Mouse (Mus musculus) midbrain, embryonic 14.5 days (tissue): ENCODE data around the gene Csf3r. TPM values are rescaled to one million over a fixed set of nuclear protein-coding genes. Genes with fewer than 3 reads are reported as not detected.

Source experiments
- ATAC-seq: fragments of 200-750 bp; cut with Nextera tagmentation; 2 replicates; pipeline ENCODE4 v1.8.0; 2017; ENCODE audit warnings: moderate number of reproducible peaks, moderate library complexity; ENCODE audit not compliant: low FRiP score, low TSS enrichment
- DNase-seq: peaks from one replicate; pipeline ENCODE4 v3.0.0-alpha.2; 2015
- H3K27ac ChIP-seq: fragments of 300-500 bp; sonication (generic); replicated peaks from 2 replicates; pipeline ENCODE4 v1.5.1; 2014; ENCODE audit warnings: mild to moderate bottlenecking, low read depth, low read length, moderate library complexity
- H3K27me3 ChIP-seq: fragments of 300-500 bp; sonication (generic); 2 replicates; pipeline ENCODE4 v1.6.1; 2014; ENCODE audit warnings: low read length, control low read depth, mixed read lengths; ENCODE audit not compliant: control insufficient read depth, insufficient read depth
- H3K36me3 ChIP-seq: fragments of 300-500 bp; sonication (generic); 2 replicates; pipeline ENCODE4 v1.6.1; 2014; ENCODE audit warnings: low read length, control low read depth; ENCODE audit not compliant: control insufficient read depth, insufficient read depth
- H3K4me1 ChIP-seq: fragments of 300-500 bp; sonication (generic); 2 replicates; pipeline ENCODE4 v1.6.1; 2014; ENCODE audit warnings: mild to moderate bottlenecking, antibody characterized with exemption, low read length, control low read depth; ENCODE audit not compliant: control insufficient read depth, insufficient read depth
- H3K4me2 ChIP-seq: fragments of 300-500 bp; sonication (generic); 2 replicates; pipeline ENCODE4 v1.6.1; 2014; ENCODE audit warnings: mild to moderate bottlenecking, low read length, moderate library complexity
- H3K4me3 ChIP-seq: fragments of 300-500 bp; sonication (generic); replicated peaks from 2 replicates; pipeline ENCODE4 v1.5.1; 2014; ENCODE audit warnings: low read depth, low read length
- H3K9ac ChIP-seq: fragments of 300-500 bp; sonication (generic); replicated peaks from 2 replicates; pipeline ENCODE4 v1.6.1; 2014; ENCODE audit warnings: mild to moderate bottlenecking, low read length, moderate library complexity
- H3K9me3 ChIP-seq: fragments of 300-500 bp; sonication (generic); 2 replicates; pipeline ENCODE4 v1.6.1; 2016; ENCODE audit warnings: low read length, control low read depth, mixed read lengths; ENCODE audit not compliant: control insufficient read depth
- WGBS: fragments of 180-500 bp; shearing (Covaris S2); extraction: QIAGEN DNeasy Blood & Tissue Kit; methylation state at CpG from one replicate; pipeline ENCODE4 v1.1.7; 2014; 5-methylcytosine and 5-hydroxymethylcytosine counted together
- polyA plus RNA-seq: library from polyadenylated mRNA; unstranded; fragments of >200 nt; fragmentation: Nextera tagmentation; extraction: Ambion mirVana; gene quantifications from 2 replicates; pipeline ENCODE4 v1.2.1, GENCODE M21; 2014

The Csf3r gene
- polyA plus RNA-seq, 1 experiment from 2014 or later, result 0.64 TPM

DNA sequence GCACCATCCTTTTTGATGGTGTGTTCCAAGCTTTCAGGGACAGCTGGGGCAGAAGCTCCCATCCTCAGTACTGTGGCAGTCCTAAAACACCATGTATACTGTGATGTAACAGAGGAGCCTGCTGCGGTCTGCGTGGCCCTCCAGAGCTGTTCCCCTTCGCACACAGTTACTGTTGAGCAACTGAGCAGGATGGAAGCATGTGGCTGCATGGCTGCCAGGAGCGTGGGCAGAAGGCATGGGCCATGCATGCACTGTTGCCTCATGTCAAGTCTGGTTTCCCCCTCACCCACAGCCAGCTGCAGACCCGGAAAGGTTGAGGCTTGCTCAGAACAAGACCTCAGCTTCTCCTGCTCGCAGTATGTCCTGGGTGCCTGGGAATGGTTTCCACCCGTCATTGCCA, 40.9 kb downstream of the Csf3r start:
- WGBS, result 90% methylated on average over 7 of the region's 7 CpGs
- H3K4me2 ChIP-seq, result no peak overlapping the region
- H3K27me3 ChIP-seq, result no peaks in the 10 kb centered on the region
- H3K36me3 ChIP-seq, result no peaks in the 10 kb centered on the region
- H3K27ac ChIP-seq, result no peak overlapping the region
- no peak overlapping the region for H3K4me3 ChIP-seq
- H3K9ac ChIP-seq, result no peak overlapping the region
- H3K9me3 ChIP-seq, result no peaks in the 10 kb centered on the region
- DNase-seq (no peak), ATAC-seq (no peak)
- no peaks in the 10 kb centered on the region for H3K4me1 ChIP-seq

DNA sequence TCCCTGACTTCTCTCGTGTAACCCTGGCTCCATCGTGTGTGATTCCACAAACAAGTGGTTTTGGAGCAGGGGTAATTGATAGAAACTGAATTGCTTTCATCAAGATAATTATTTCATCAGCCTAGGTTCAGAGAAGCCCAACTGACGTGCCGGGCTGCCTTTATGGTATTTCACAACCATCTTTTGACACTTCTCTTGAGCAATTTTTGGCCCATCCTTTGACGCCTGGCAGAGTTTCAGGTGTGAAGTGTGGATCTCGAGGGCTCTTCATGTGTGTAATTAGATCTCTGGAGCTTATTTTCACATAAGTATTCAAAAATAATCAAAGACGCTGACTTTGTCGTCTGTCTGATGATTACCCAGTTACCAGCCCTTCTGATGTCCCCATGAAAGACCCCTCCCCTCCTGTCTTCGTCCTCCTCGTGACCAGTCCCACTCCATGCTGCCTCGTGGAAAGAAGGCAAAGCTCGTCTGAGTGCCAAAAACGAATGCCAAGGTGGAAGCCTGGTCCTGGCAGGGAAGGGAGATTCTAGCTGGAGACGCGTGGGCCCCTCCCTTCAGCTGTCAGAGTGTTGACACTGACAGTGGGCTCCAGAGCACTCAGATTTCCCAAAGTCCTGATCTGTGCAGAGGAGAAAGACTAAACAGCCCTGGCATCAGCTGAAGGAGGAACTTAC, 43.2 kb downstream of the Csf3r start:
- no peaks in the 10 kb centered on the region for H3K4me1 ChIP-seq
- no peak overlapping the region for H3K27ac ChIP-seq
- H3K36me3 ChIP-seq, result no peaks in the 10 kb centered on the region
- no peak overlapping the region for H3K9ac ChIP-seq
- H3K27me3 ChIP-seq, result no peaks in the 10 kb centered on the region
- no peak overlapping the region for H3K4me2 ChIP-seq
- 80% methylated on average over 15 of the region's 15 CpGs for WGBS
- H3K9me3 ChIP-seq, result no peaks in the 10 kb centered on the region
- no peak for DNase-seq
- no peak overlapping the region for H3K4me3 ChIP-seq
- ATAC-seq, result no peak

DNA sequence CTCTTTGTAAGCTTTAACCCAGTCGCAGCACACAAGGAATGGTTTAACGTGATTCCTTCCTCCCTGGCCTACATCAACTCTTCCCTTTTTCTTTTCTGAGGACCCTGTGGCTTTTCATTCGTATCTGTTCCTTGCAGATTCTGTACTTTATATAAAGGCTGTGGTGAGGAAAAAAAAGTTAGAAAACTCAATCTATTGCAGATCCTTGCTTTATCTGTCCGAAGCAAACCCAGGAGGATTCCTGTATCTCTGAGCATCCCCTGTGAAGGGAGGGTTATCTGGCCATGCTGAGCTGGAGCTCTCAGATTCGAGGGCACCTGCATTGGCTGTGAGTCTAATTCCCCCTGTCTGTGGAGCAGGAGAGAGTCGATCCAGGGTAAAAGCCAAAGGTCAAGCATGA, 44.5 kb downstream of the Csf3r start:
- WGBS, result 87% methylated on average over 6 of the region's 6 CpGs
- no peak overlapping the region for H3K4me2 ChIP-seq
- H3K27ac ChIP-seq, result no peak overlapping the region
- no peak for ATAC-seq
- no peaks in the 10 kb centered on the region for H3K9me3 ChIP-seq
- no peak overlapping the region for H3K9ac ChIP-seq
- no peaks in the 10 kb centered on the region for H3K27me3 ChIP-seq
- H3K4me1 ChIP-seq, result no peaks in the 10 kb centered on the region
- no peaks in the 10 kb centered on the region for H3K36me3 ChIP-seq
- no peak for DNase-seq
- no peak overlapping the region for H3K4me3 ChIP-seq

DNA sequence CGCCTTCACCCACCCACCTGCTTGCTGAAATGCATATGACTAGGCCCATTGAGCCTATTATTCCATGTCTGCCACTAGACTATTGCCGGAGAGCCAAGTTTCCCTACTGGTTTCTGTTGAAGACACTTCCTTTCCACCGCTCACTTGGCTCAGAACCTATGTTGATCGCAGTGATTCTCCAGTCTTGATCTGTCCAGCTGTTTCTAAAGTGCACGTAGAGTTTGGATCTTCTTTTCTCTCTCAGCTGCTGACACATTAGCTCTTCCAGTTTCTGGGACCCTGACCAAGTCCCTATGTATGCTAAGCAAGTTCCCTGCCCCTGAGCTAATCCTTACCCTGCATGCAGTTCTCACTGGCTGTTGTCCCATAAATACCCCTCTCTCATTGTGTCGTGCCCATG, 53.5 kb downstream of the Csf3r start:
- Histone ChIP-seq H3K27me3 (no peaks in the 10 kb centered on the region), H3K36me3 (peaks cover 21% of the 10 kb centered on the region), H3K4me2 (no peak overlapping the region), H3K27ac (no peak overlapping the region), H3K4me1 (no peaks in the 10 kb centered on the region), H3K9ac (no peak overlapping the region), H3K9me3 (no peaks in the 10 kb centered on the region), H3K4me3 (no peak overlapping the region)
- DNase-seq, result no peak
- 82% methylated on average over 6 of the region's 6 CpGs for WGBS
- no peak for ATAC-seq

DNA sequence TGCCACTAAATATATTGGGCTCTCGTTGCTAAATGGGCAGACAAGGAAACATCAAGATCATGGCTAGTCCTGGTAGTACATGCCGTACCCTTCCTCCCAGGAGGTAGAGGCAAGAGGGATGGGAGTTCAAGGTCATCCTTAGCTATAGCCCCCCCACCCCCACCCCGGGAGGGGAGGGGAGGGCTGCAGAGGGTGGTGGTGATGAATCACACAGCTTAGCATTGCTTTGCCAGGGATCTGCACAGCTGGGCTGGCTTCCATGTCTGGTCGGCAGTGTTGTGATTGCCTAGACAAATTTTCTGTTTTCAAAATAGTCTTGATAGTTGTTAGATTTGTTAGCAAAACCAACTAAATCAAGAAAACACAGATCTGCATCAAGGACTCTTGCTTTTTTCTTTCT, 54.9 kb downstream of the Csf3r start:
- 81% methylated on average over 4 of the region's 4 CpGs for WGBS
- no peak overlapping the region for H3K9ac ChIP-seq
- ATAC-seq, result no peak
- H3K27ac ChIP-seq, result no peak overlapping the region
- H3K4me2 ChIP-seq, result no peak overlapping the region
- no peaks in the 10 kb centered on the region for H3K9me3 ChIP-seq
- no peak for DNase-seq
- peaks cover 28% of the 10 kb centered on the region for H3K36me3 ChIP-seq
- no peaks in the 10 kb centered on the region for H3K4me1 ChIP-seq
- no peaks in the 10 kb centered on the region for H3K27me3 ChIP-seq
- H3K4me3 ChIP-seq, result no peak overlapping the region

DNA sequence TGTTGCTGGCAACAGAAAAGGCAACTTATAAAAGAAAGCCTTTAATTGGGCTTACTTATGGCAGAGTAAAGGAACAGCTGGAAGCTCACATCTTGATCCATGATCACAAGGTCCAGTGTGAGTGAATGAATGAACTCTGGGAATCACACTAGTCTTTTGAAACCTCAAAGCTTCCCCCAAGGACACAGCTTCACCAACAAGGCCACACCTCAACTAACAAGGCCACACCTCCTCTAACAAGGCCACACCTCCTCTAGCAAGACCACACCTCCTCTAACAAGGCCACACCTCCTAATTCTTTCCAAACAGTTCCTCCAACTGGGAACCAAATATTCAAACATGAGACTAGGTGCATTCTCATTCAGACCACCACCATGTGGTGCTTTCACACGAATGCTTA, 57.3 kb downstream of the Csf3r start:
- Histone ChIP-seq H3K36me3 (peaks cover 19% of the 10 kb centered on the region), H3K4me3 (no peak overlapping the region), H3K27me3 (no peaks in the 10 kb centered on the region), H3K27ac (no peak overlapping the region), H3K9me3 (no peaks in the 10 kb centered on the region), H3K4me2 (no peak overlapping the region), H3K4me1 (no peaks in the 10 kb centered on the region), H3K9ac (no peak overlapping the region)
- DNase-seq (no peak), ATAC-seq (no peak)
- 96% methylated on average over 1 of the region's 1 CpGs for WGBS

DNA sequence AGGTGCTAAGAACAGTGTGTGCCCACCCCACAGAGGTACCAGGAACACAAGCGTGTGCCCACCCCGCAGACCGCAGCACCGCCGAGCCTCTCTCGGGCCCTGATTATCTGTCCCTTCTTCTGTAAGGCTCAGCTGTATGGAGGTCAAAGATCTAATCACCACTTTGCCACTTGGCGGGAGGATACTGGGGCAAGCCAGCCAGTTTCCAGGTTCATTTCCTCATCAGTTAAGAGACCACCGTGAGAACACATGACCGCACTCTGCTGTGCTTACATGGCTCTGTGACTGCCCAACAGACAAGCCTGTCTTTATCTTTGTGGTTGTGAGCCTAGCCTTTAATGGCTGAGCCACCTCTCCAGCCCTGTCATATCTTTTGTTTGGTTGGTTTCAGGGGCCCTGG, 58.7 kb downstream of the Csf3r start:
- ATAC-seq (no peak), DNase-seq (no peak)
- H3K4me1 ChIP-seq, result no peaks in the 10 kb centered on the region
- no peak overlapping the region for H3K4me3 ChIP-seq
- no peaks in the 10 kb centered on the region for H3K27me3 ChIP-seq
- no peaks in the 10 kb centered on the region for H3K9me3 ChIP-seq
- no peak overlapping the region for H3K4me2 ChIP-seq
- H3K36me3 ChIP-seq, result peaks cover 23% of the 10 kb centered on the region
- no peak overlapping the region for H3K9ac ChIP-seq
- WGBS, result 96% methylated on average over 9 of the region's 9 CpGs
- H3K27ac ChIP-seq, result no peak overlapping the region

DNA sequence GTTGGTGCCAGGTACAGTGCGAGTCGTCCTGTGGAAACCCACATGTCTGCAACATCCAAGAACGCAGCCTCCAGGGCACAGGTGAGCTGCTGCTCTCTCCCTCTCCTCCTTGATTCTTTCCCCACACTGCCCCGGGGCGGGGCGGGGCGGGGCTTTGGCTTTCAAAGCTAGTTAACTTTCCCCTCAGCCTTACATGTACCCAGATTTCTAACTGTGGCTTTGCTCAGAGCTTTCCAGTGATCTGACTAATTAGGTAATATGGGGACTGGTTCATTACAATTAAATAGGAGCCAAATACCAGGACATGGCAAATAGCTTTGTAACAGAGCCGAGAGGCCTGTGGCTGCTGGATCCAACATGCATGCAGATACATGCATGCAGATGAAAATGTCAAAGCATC, 60.0 kb downstream of the Csf3r start:
- ATAC-seq (no peak), DNase-seq (no peak)
- H3K4me3 ChIP-seq, result no peak overlapping the region
- WGBS, result 79% methylated on average over 8 of the region's 8 CpGs
- H3K36me3 ChIP-seq, result peaks cover 34% of the 10 kb centered on the region
- no peak overlapping the region for H3K9ac ChIP-seq
- no peaks in the 10 kb centered on the region for H3K9me3 ChIP-seq
- no peaks in the 10 kb centered on the region for H3K4me1 ChIP-seq
- no peak overlapping the region for H3K4me2 ChIP-seq
- no peak overlapping the region for H3K27ac ChIP-seq
- no peaks in the 10 kb centered on the region for H3K27me3 ChIP-seq

DNA sequence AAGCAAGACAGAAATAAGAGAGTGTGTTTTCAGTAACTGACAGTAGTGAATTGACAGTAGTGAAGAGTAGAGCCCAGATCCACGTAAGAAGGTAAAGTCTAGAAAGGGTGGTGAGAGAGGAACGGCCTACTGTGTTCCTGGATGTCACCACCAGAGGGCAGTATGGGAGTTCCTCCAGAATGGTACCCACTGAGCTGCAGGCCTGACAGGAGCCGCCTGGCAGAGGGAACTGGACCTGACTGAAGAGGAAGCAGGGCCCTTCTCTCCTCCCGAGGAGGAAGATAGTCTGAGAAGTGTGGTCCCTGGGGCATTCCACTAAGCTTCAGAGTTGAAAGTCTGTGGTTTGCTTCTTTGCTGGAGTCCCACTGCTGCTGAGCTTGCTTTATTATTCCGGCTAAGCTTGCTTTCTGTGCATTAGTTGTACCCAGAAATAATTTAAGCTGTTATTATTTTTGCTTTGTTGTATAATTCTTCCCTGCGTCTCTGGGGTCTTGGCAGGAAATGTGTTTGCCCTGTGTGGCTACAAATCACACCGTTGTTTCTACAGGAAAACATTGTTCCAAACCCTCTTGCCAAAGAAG, 61.7 kb downstream of the Csf3r start:
- 36% methylated on average over 7 of the region's 7 CpGs for WGBS
- DNase-seq (peak; percentile 91), ATAC-seq (no peak; the same call in 1 of the 2 replicates)
- H3K4me1 ChIP-seq, result no peaks in the 10 kb centered on the region
- H3K9ac ChIP-seq, result no peak overlapping the region
- H3K27ac ChIP-seq, result no peak overlapping the region
- H3K4me3 ChIP-seq, result no peak overlapping the region
- H3K36me3 ChIP-seq, result peaks cover 34% of the 10 kb centered on the region
- H3K4me2 ChIP-seq, result no peak overlapping the region
- no peaks in the 10 kb centered on the region for H3K27me3 ChIP-seq
- no peaks in the 10 kb centered on the region for H3K9me3 ChIP-seq
